Mouse (Mus musculus) kidney, postnatal 0 days (tissue): ENCODE results near the gene B4galt5. TPM values are rescaled to one million over a fixed set of nuclear protein-coding genes. Genes with fewer than 3 reads are reported as not detected.

ENCODE experiments used
- ATAC-seq: fragments of 200-750 bp; cut with Nextera tagmentation; replicated peaks from 2 replicates; pipeline ENCODE4 v1.8.0; 2017; ENCODE audit warnings: low read depth, moderate number of reproducible peaks, moderate TSS enrichment, moderate library complexity; ENCODE audit not compliant: low FRiP score
- DNase-seq: peaks from one replicate; pipeline ENCODE4 v3.0.0-alpha.2; 2016; ENCODE audit warnings: low spot score
- H3K27ac ChIP-seq: fragments of 300-500 bp; sonication (generic); 2 replicates; pipeline ENCODE4 v1.5.1; 2014; ENCODE audit warnings: mild to moderate bottlenecking
- H3K27me3 ChIP-seq: fragments of 300-500 bp; sonication (generic); 2 replicates; pipeline ENCODE4 v1.6.1; 2014; ENCODE audit warnings: low read length, mixed read lengths; ENCODE audit not compliant: insufficient read depth
- H3K36me3 ChIP-seq: fragments of 300-500 bp; sonication (generic); 2 replicates; pipeline ENCODE4 v1.6.1; 2014; ENCODE audit warnings: low read length, mixed read lengths; ENCODE audit not compliant: insufficient read depth
- H3K4me1 ChIP-seq: fragments of 300-500 bp; sonication (generic); replicated peaks from 2 replicates; pipeline ENCODE4 v1.6.1; 2014; ENCODE audit warnings: antibody characterized with exemption, low read length, mixed read lengths; ENCODE audit not compliant: insufficient read depth
- H3K4me2 ChIP-seq: fragments of 300-500 bp; sonication (generic); 2 replicates; pipeline ENCODE4 v1.6.1; 2014; ENCODE audit warnings: mild to moderate bottlenecking, low read length, moderate library complexity, mixed read lengths
- H3K4me3 ChIP-seq: fragments of 300-500 bp; sonication (generic); replicated peaks from 2 replicates; pipeline ENCODE4 v1.5.1; 2014; ENCODE audit warnings: low read depth, low read length
- H3K9ac ChIP-seq: fragments of 300-500 bp; sonication (generic); 2 replicates; pipeline ENCODE4 v1.6.1; 2014; ENCODE audit warnings: low read depth, low read length
- H3K9me3 ChIP-seq: fragments of 300-500 bp; sonication (generic); replicated peaks from 2 replicates; pipeline ENCODE4 v1.6.1; 2016; ENCODE audit warnings: low read length, inconsistent platforms, mixed read lengths
- CTCF ChIP-seq: IDR thresholded peaks from 2 replicates; pipeline ENCODE4 v1.5.1; 2016; ENCODE audit warnings: antibody characterized with exemption, low read depth, mild to moderate bottlenecking, moderate library complexity
- WGBS: fragments of 180-500 bp; shearing (Covaris S2); extraction: QIAGEN DNeasy Blood & Tissue Kit; methylation state at CpG from one replicate; pipeline ENCODE4 v1.1.7; 2014; 5-methylcytosine and 5-hydroxymethylcytosine counted together
- polyA plus RNA-seq: library from polyadenylated mRNA; unstranded; fragments of >200 nt; fragmentation: Nextera tagmentation; extraction: Ambion mirVana; gene quantifications from 2 replicates; pipeline ENCODE4 v1.2.1, GENCODE M21; 2015

B4galt5 gene
- polyA plus RNA-seq, 1 experiment from 2014 or later: 22.6 TPM

- no peak overlapping the region for H3K4me2 ChIP-seq
- WGBS: 83% methylated on average over 13 of the region's 13 CpGs
- H3K4me3 ChIP-seq: no peak overlapping the region
- H3K27me3 ChIP-seq: no peaks in the 10 kb centered on the region
- H3K36me3 ChIP-seq: peaks cover 26% of the 10 kb centered on the region; the same call in 1 of the 2 replicates
- H3K9ac ChIP-seq: no peak overlapping the region
- H3K27ac ChIP-seq: peak overlapping the region; percentile 56; the same call in 1 of the 2 replicates
- H3K9me3 ChIP-seq: no peaks in the 10 kb centered on the region
- DNase-seq: no peak
- H3K4me1 ChIP-seq: 0 out of 2 replicates have a peak, but pooled peaks cover 8% of the 10 kb centered on the region
- ATAC-seq: no peak
- no peak for TF ChIP-seq CTCF
Observed at GRCm38 (mm10) chr2:167305382-167306272, 43.4 kb downstream of the B4galt5 start.

GRCm38 (mm10) chr2:167304651-167305381, 44.2 kb downstream of the B4galt5 start:
- no peak overlapping the region for H3K9ac ChIP-seq
- no peak overlapping the region for H3K4me3 ChIP-seq
- ATAC-seq (no peak), DNase-seq (no peak)
- TF ChIP-seq CTCF: no peak
- no peak overlapping the region for H3K4me2 ChIP-seq
- H3K27ac ChIP-seq: 0 out of 2 replicates have a peak overlapping the region, but pooled peaks have one; percentile 8
- peaks cover 26% of the 10 kb centered on the region; the same call in 1 of the 2 replicates for H3K36me3 ChIP-seq
- H3K9me3 ChIP-seq: no peaks in the 10 kb centered on the region
- WGBS: 86% methylated on average over 16 of the region's 16 CpGs
- no peaks in the 10 kb centered on the region for H3K27me3 ChIP-seq
- H3K4me1 ChIP-seq: peaks cover 8% of the 10 kb centered on the region; the same call in 1 of the 2 replicates

GRCm38 (mm10) chr2:167303806-167304205, 45.2 kb downstream of the B4galt5 start:
- H3K9me3 ChIP-seq: no peaks in the 10 kb centered on the region
- no peak for ATAC-seq
- peaks cover 26% of the 10 kb centered on the region; the same call in 1 of the 2 replicates for H3K36me3 ChIP-seq
- 94% methylated on average over 6 of the region's 6 CpGs for WGBS
- TF ChIP-seq CTCF: no peak
- no peak overlapping the region for H3K27ac ChIP-seq
- DNase-seq: no peak
- no peaks in the 10 kb centered on the region for H3K27me3 ChIP-seq
- peaks cover 11% of the 10 kb centered on the region; the same call in 1 of the 2 replicates for H3K4me1 ChIP-seq
- no peak overlapping the region for H3K4me3 ChIP-seq
- no peak overlapping the region for H3K4me2 ChIP-seq
- no peak overlapping the region for H3K9ac ChIP-seq

GRCm38 (mm10) chr2:167303196-167303595, 45.8 kb downstream of the B4galt5 start:
- H3K27ac ChIP-seq: no peak overlapping the region
- DNase-seq (no peak), ATAC-seq (no peak)
- H3K9me3 ChIP-seq: no peaks in the 10 kb centered on the region
- H3K4me3 ChIP-seq: no peak overlapping the region
- WGBS: 91% methylated on average over 8 of the region's 8 CpGs
- H3K4me1 ChIP-seq: peaks cover 11% of the 10 kb centered on the region; the same call in 1 of the 2 replicates
- H3K36me3 ChIP-seq: peaks cover 26% of the 10 kb centered on the region; the same call in 1 of the 2 replicates
- no peak for TF ChIP-seq CTCF
- H3K27me3 ChIP-seq: no peaks in the 10 kb centered on the region
- no peak overlapping the region for H3K4me2 ChIP-seq
- no peak overlapping the region for H3K9ac ChIP-seq

GRCm38 (mm10) chr2:167302641-167303040, 46.3 kb downstream of the B4galt5 start:
- H3K9ac ChIP-seq: no peak overlapping the region
- 67% methylated on average over 1 of the region's 1 CpGs for WGBS
- H3K4me3 ChIP-seq: no peak overlapping the region
- ATAC-seq: no peak
- H3K4me2 ChIP-seq: no peak overlapping the region
- peaks cover 26% of the 10 kb centered on the region; the same call in 1 of the 2 replicates for H3K36me3 ChIP-seq
- no peaks in the 10 kb centered on the region for H3K27me3 ChIP-seq
- no peaks in the 10 kb centered on the region for H3K9me3 ChIP-seq
- DNase-seq: no peak
- no peak for TF ChIP-seq CTCF
- peaks cover 11% of the 10 kb centered on the region; the same call in 1 of the 2 replicates for H3K4me1 ChIP-seq
- no peak overlapping the region for H3K27ac ChIP-seq

GRCm38 (mm10) chr2:167302031-167302430, 47.0 kb downstream of the B4galt5 start:
- DNase-seq (no peak), ATAC-seq (no peak; the same call in 1 of the 2 replicates)
- WGBS: 83% methylated on average over 12 of the region's 12 CpGs
- H3K4me3 ChIP-seq: no peak overlapping the region
- no peaks in the 10 kb centered on the region for H3K9me3 ChIP-seq
- peaks cover 26% of the 10 kb centered on the region; the same call in 1 of the 2 replicates for H3K36me3 ChIP-seq
- no peaks in the 10 kb centered on the region for H3K27me3 ChIP-seq
- H3K27ac ChIP-seq: no peak overlapping the region
- H3K4me1 ChIP-seq: peaks cover 6% of the 10 kb centered on the region; the same call in 1 of the 2 replicates
- no peak for TF ChIP-seq CTCF
- H3K9ac ChIP-seq: no peak overlapping the region
- H3K4me2 ChIP-seq: no peak overlapping the region
